Mouse (Mus musculus) embryonic facial prominence, embryonic 15.5 days (tissue): ENCODE data around the gene Plch2. TPM values are rescaled to one million over a fixed set of nuclear protein-coding genes. Genes with fewer than 3 reads are reported as not detected.

ENCODE experiments used
- ATAC-seq: fragments of 200-750 bp; cut with Nextera tagmentation; 2 replicates; pipeline ENCODE4 v1.8.0; 2017; ENCODE audit warnings: low read depth, moderate TSS enrichment; ENCODE audit not compliant: insufficient number of reproducible peaks, low FRiP score, low TSS enrichment
- H3K27ac ChIP-seq: fragments of 300-500 bp; sonication (generic); replicated peaks from 2 replicates; pipeline ENCODE4 v1.5.1; 2015; ENCODE audit warnings: mild to moderate bottlenecking, inconsistent platforms
- H3K27me3 ChIP-seq: fragments of 300-500 bp; sonication (generic); 2 replicates; pipeline ENCODE4 v1.6.1; 2015; ENCODE audit warnings: inconsistent platforms
- H3K36me3 ChIP-seq: fragments of 300-500 bp; sonication (generic); 2 replicates; pipeline ENCODE4 v1.6.1; 2015; ENCODE audit warnings: mild to moderate bottlenecking, inconsistent platforms
- H3K4me1 ChIP-seq: fragments of 300-500 bp; sonication (generic); 2 replicates; pipeline ENCODE4 v1.6.1; 2015; ENCODE audit warnings: inconsistent platforms
- H3K4me2 ChIP-seq: fragments of 300-500 bp; sonication (generic); replicated peaks from 2 replicates; pipeline ENCODE4 v1.6.1; 2015; ENCODE audit warnings: mild to moderate bottlenecking, inconsistent platforms
- H3K4me3 ChIP-seq: fragments of 300-500 bp; sonication (generic); replicated peaks from 2 replicates; pipeline ENCODE4 v1.5.1; 2015; ENCODE audit warnings: mild to moderate bottlenecking, inconsistent platforms
- H3K9ac ChIP-seq: fragments of 300-500 bp; sonication (generic); 2 replicates; pipeline ENCODE4 v1.6.1; 2015; ENCODE audit warnings: inconsistent platforms
- H3K9me3 ChIP-seq: fragments of 300-500 bp; sonication (generic); replicated peaks from 2 replicates; pipeline ENCODE4 v1.6.1; 2016; ENCODE audit warnings: inconsistent platforms
- WGBS: fragments of 180-500 bp; shearing (Covaris S2); methylation state at CpG from one replicate; pipeline ENCODE4 v1.1.7; 2015; 5-methylcytosine and 5-hydroxymethylcytosine counted together
- polyA plus RNA-seq: library from polyadenylated mRNA; unstranded; fragments of >200 nt; fragmentation: Nextera tagmentation; extraction: Ambion mirVana; gene quantifications from 2 replicates; pipeline ENCODE4 v1.2.1, GENCODE M21; 2015

Plch2 gene
- polyA plus RNA-seq, 1 experiment from 2014 or later = 22.4 TPM

GRCm38 (mm10) chr4:155070921-155071320 is 14.3 kb upstream of the Plch2 start:
- Histone ChIP-seq H3K27me3 (no peaks in the 10 kb centered on the region), H3K9me3 (no peaks in the 10 kb centered on the region), H3K4me1 (peaks cover 22% of the 10 kb centered on the region), H3K36me3 (peaks cover 72% of the 10 kb centered on the region), H3K27ac (no peak overlapping the region), H3K4me3 (no peak overlapping the region), H3K4me2 (no peak overlapping the region), H3K9ac (no peak overlapping the region)
- WGBS = 92% methylated on average over 5 of the region's 5 CpGs
- ATAC-seq = no peak

GRCm38 (mm10) chr4:155070199-155070598 is 13.6 kb upstream of the Plch2 start:
- Histone ChIP-seq H3K27ac (no peak overlapping the region), H3K9ac (no peak overlapping the region), H3K4me3 (no peak overlapping the region), H3K9me3 (no peaks in the 10 kb centered on the region), H3K36me3 (peaks cover 65% of the 10 kb centered on the region), H3K4me1 (peaks cover 25% of the 10 kb centered on the region), H3K27me3 (no peaks in the 10 kb centered on the region), H3K4me2 (no peak overlapping the region)
- 87% methylated on average over 13 of the region's 13 CpGs for WGBS
- no peak for ATAC-seq

GRCm38 (mm10) chr4:155069191-155069590 is 12.6 kb upstream of the Plch2 start:
- Histone ChIP-seq H3K4me2 (no peak overlapping the region), H3K36me3 (peaks cover 55% of the 10 kb centered on the region), H3K27me3 (no peaks in the 10 kb centered on the region), H3K4me1 (peaks cover 29% of the 10 kb centered on the region), H3K9ac (no peak overlapping the region), H3K9me3 (no peaks in the 10 kb centered on the region), H3K27ac (no peak overlapping the region), H3K4me3 (no peak overlapping the region)
- 86% methylated on average over 6 of the region's 6 CpGs for whole genome bisulfite sequencing
- no peak for ATAC-seq

- H3K4me2 ChIP-seq = peak overlapping the region; percentile 68
Measured at GRCm38 (mm10) chr4:155068357-155068972, 11.9 kb upstream of the Plch2 start.

GRCm38 (mm10) chr4:155066834-155067522 is 10.4 kb upstream of the Plch2 start, which contains the start of gene Pex10:
Gene Pex10 (plus strand): TSS chr4:155067016.
- H3K27ac ChIP-seq = peak within 1 kb of the TSS; percentile 87
- peaks cover 41% of the 10 kb centered on the region for H3K4me1 ChIP-seq
- under 1% methylated on average over 48 of the region's 48 CpGs for WGBS
- H3K4me3 ChIP-seq = peak within 1 kb of the TSS; percentile 63
- H3K27me3 ChIP-seq = no peaks in the 10 kb centered on the region
- H3K4me2 ChIP-seq = peak within 1 kb of the TSS; percentile 68
- peaks cover 36% of the 10 kb centered on the region for H3K36me3 ChIP-seq
- peak within 1 kb of the TSS; percentile 81 for H3K9ac ChIP-seq
- no peaks in the 10 kb centered on the region for H3K9me3 ChIP-seq
- peak; percentile 92 for ATAC-seq

More at GRCm38 (mm10) chr4:155068357-155068972, 11.9 kb upstream of the Plch2 start:
- Histone ChIP-seq H3K9me3 (no peaks in the 10 kb centered on the region), H3K27me3 (no peaks in the 10 kb centered on the region), H3K27ac (no peak overlapping the region), H3K4me3 (peak overlapping the region; percentile 63; the same call in 1 of the 2 replicates), H3K9ac (0 out of 2 replicates have a peak overlapping the region, but pooled peaks have one; percentile 81), H3K4me1 (peaks cover 33% of the 10 kb centered on the region), H3K36me3 (peaks cover 49% of the 10 kb centered on the region)
- 89% methylated on average over 20 of the region's 20 CpGs for WGBS
- no peak for ATAC-seq

GRCm38 (mm10) chr4:155065970-155066833 is 9.6 kb upstream of the Plch2 start:
- Histone ChIP-seq H3K9me3 (no peaks in the 10 kb centered on the region), H3K36me3 (peaks cover 28% of the 10 kb centered on the region), H3K9ac (0 out of 2 replicates have a peak overlapping the region, but pooled peaks have one; percentile 12), H3K27ac (peak overlapping the region; percentile 87), H3K27me3 (no peaks in the 10 kb centered on the region), H3K4me1 (peaks cover 48% of the 10 kb centered on the region), H3K4me3 (peak overlapping the region; percentile 63), H3K4me2 (peak overlapping the region; percentile 68)
- ATAC-seq = peak; percentile 32; the same call in 1 of the 2 replicates
- 2% methylated on average over 15 of the region's 15 CpGs for WGBS

GRCm38 (mm10) chr4:155064474-155064873 is 7.9 kb upstream of the Plch2 start:
- WGBS = 50% methylated on average over 2 of the region's 2 CpGs
- Histone ChIP-seq H3K4me2 (peak overlapping the region; percentile 22; the same call in 1 of the 2 replicates), H3K9ac (no peak overlapping the region), H3K9me3 (no peaks in the 10 kb centered on the region), H3K27me3 (no peaks in the 10 kb centered on the region), H3K36me3 (peaks cover 11% of the 10 kb centered on the region), H3K27ac (peak overlapping the region; percentile 85), H3K4me1 (peaks cover 53% of the 10 kb centered on the region), H3K4me3 (no peak overlapping the region)
- ATAC-seq = no peak

GRCm38 (mm10) chr4:155063895-155064294 is 7.3 kb upstream of the Plch2 start:
- Histone ChIP-seq H3K4me1 (peaks cover 49% of the 10 kb centered on the region), H3K27me3 (no peaks in the 10 kb centered on the region), H3K36me3 (peaks cover 5% of the 10 kb centered on the region), H3K9me3 (no peaks in the 10 kb centered on the region), H3K4me3 (peak overlapping the region; percentile 13), H3K4me2 (peak overlapping the region; percentile 22; the same call in 1 of the 2 replicates), H3K9ac (no peak overlapping the region), H3K27ac (peak overlapping the region; percentile 85)
- ATAC-seq = 0 out of 2 replicates have a peak, but pooled peaks have one; percentile 21
- 25% methylated on average over 3 of the region's 3 CpGs for whole genome bisulfite sequencing

GRCm38 (mm10) chr4:155058325-155058724 is 1.7 kb upstream of the Plch2 start:
- no peak overlapping the region for H3K4me2 ChIP-seq
- H3K9ac ChIP-seq = no peak overlapping the region
- H3K36me3 ChIP-seq = no peaks in the 10 kb centered on the region
- ATAC-seq = no peak
- WGBS = 23% methylated on average over 10 of the region's 10 CpGs
- no peak overlapping the region for H3K4me3 ChIP-seq
- H3K27me3 ChIP-seq = no peaks in the 10 kb centered on the region
- peaks cover 43% of the 10 kb centered on the region for H3K4me1 ChIP-seq
- H3K9me3 ChIP-seq = no peaks in the 10 kb centered on the region
- H3K27ac ChIP-seq = peak overlapping the region; percentile 74; the same call in 1 of the 2 replicates

- 67% methylated on average over 7 of the region's 7 CpGs for WGBS
- Histone ChIP-seq H3K27ac (no peak overlapping the region), H3K9me3 (no peaks in the 10 kb centered on the region), H3K4me2 (no peak overlapping the region), H3K36me3 (no peaks in the 10 kb centered on the region), H3K9ac (no peak overlapping the region), H3K4me1 (peaks cover 11% of the 10 kb centered on the region), H3K27me3 (peaks cover 13% of the 10 kb centered on the region), H3K4me3 (no peak overlapping the region)
- ATAC-seq = no peak
Measured at GRCm38 (mm10) chr4:155050116-155050515, 6.5 kb downstream of the Plch2 start.

GRCm38 (mm10) chr4:155046636-155047035 is 9.9 kb downstream of the Plch2 start:
- Histone ChIP-seq H3K4me2 (no peak overlapping the region), H3K36me3 (no peaks in the 10 kb centered on the region), H3K9me3 (no peaks in the 10 kb centered on the region), H3K4me3 (no peak overlapping the region), H3K27ac (no peak overlapping the region), H3K4me1 (peaks cover 10% of the 10 kb centered on the region), H3K27me3 (peaks cover 47% of the 10 kb centered on the region), H3K9ac (no peak overlapping the region)
- WGBS = 66% methylated on average over 14 of the region's 14 CpGs
- no peak for ATAC-seq
